ENCODE assay signal across 24 mouse cellular contexts in genomic region chr3:89190436-89190835, GRCm38 (mm10). TPM values are rescaled to one million over a fixed set of nuclear protein-coding genes. Genes with fewer than 3 reads are reported as not detected.
DNase-seq lines count a peak whose midpoint lies in the region; ATAC-seq and TF ChIP-seq lines count a peak whose summit lies in the region.
"Had no signal": no experiment of that assay in that cellular context is flagged by ENCODE, and none has a peak within 500 bp of the region (broad histone marks: within the 10 kb centered on the region; RNA-seq: fewer than 3 reads in every experiment).

No protein-coding gene starts in this region.

- no peaks in the 10 kb centered on the region for H3K27me3 ChIP-seq in small intestine, adult 2 months (ENCODE audit: control insufficient read depth, insufficient read depth, low read length)
- H3K27me3 ChIP-seq in forebrain, embryonic 11.5 days (ENCODE audit: control insufficient read depth, insufficient read depth, low read length), result no peaks in the 10 kb centered on the region
- H3K27me3 ChIP-seq in stomach, postnatal 0 days (ENCODE audit: control insufficient read depth, insufficient read depth, low read length), result no peaks in the 10 kb centered on the region
- H3K27me3 ChIP-seq: intestine, embryonic 15.5 days; limb, embryonic 13.5 days had no signal

- H3K4me1 ChIP-seq in small intestine, adult 2 months (ENCODE audit: control insufficient read depth, insufficient read depth, insufficient read length, low read length), result no peaks in the 10 kb centered on the region
- H3K4me1 ChIP-seq in forebrain, embryonic 11.5 days (replicated peaks; ENCODE audit: control insufficient read depth, insufficient read depth, low read length), result peaks cover 11% of the 10 kb centered on the region
- no peaks in the 10 kb centered on the region for H3K4me1 ChIP-seq in stomach, postnatal 0 days (replicated peaks; ENCODE audit: control insufficient read depth, insufficient read depth)

- TF ChIP-seq EP300 in stomach, postnatal 0 days (optimal IDR thresholded peaks at IDR 0.05), result no peak

- peak overlapping the region; percentile 61 for H3K27ac ChIP-seq in small intestine, adult 2 months (ENCODE audit: insufficient read depth, low read depth, low read length)
- H3K27ac ChIP-seq in forebrain, embryonic 11.5 days (ENCODE audit: low read depth, low read length), result no peak overlapping the region
- H3K27ac ChIP-seq in stomach, postnatal 0 days (replicated peaks), result no peak overlapping the region
- H3K27ac ChIP-seq: embryonic facial prominence, embryonic 10.5 days; heart, embryonic 10.5 days; intestine, embryonic 15.5 days; kidney, postnatal 0 days; layer of hippocampus, adult 2 months; limb, embryonic 13.5 days; liver, embryonic 15.5 days had no signal

- 66% methylated on average over 8 of the region's 8 CpGs for WGBS in small intestine, adult 2 months
- 90% methylated on average over 8 of the region's 8 CpGs for WGBS in forebrain, embryonic 11.5 days
- WGBS in stomach, postnatal 0 days, result 79% methylated on average over 8 of the region's 8 CpGs

- peak; percentile 46 to 65 for DNase-seq in spleen, postnatal 36 days (ENCODE audit: low spot score in 2 of 2)
- DNase-seq in spleen, postnatal 14 days (ENCODE audit: low spot score in 2 of 2), result no peak
- DNase-seq in induced T-regulatory cell, adult 2 months (ENCODE audit: low read depth), result peak; percentile 84
- DNase-seq in forebrain, embryonic 11.5 days (ENCODE audit: low spot score), result no peak
- no peak for DNase-seq in cerebellum, adult 8-10 months
- DNase-seq in stomach, postnatal 0 days (ENCODE audit: low spot score), result no peak
- DNase-seq in c-Kit-positive CD71-positive TER-119-positive erythroid progenitor cells, embryonic 14.5 days (ENCODE audit: low spot score), result no peak
- DNase-seq: adrenal gland, postnatal 36 days; cerebellum, postnatal 14 days; forebrain, postnatal 0 days; gastrocnemius, postnatal 10 days; heart, postnatal 4 days; lung, postnatal 14 days; midbrain, embryonic 14.5 days; right cerebral cortex, postnatal 4 days had no signal

- no peak overlapping the region for H3K4me2 ChIP-seq in forebrain, embryonic 11.5 days (ENCODE audit: low read depth, low read length, severe bottlenecking)
- H3K4me2 ChIP-seq in stomach, postnatal 0 days (replicated peaks; ENCODE audit: low read depth), result no peak overlapping the region
- H3K4me2 ChIP-seq: intestine, embryonic 15.5 days; limb, embryonic 13.5 days; liver, embryonic 15.5 days had no signal

- no peak overlapping the region for H3K9ac ChIP-seq in forebrain, embryonic 11.5 days (ENCODE audit: low read length)
- no peak overlapping the region for H3K9ac ChIP-seq in stomach, postnatal 0 days (ENCODE audit: low read length)
- H3K9ac ChIP-seq: forebrain, postnatal 0 days; intestine, embryonic 15.5 days; limb, embryonic 13.5 days; liver, embryonic 15.5 days had no signal

- no peaks in the 10 kb centered on the region for H3K9me3 ChIP-seq in forebrain, embryonic 11.5 days (ENCODE audit: control insufficient read depth, low read length)
- H3K9me3 ChIP-seq in stomach, postnatal 0 days (ENCODE audit: control insufficient read depth, low read length), result no peaks in the 10 kb centered on the region
- H3K9me3 ChIP-seq: embryonic facial prominence, embryonic 10.5 days; G1E; heart, embryonic 10.5 days; intestine, embryonic 15.5 days; limb, embryonic 13.5 days; liver, embryonic 15.5 days had no signal

- H3K36me3 ChIP-seq in small intestine, adult 2 months (ENCODE audit: control insufficient read depth, insufficient read depth, low read length), result no peaks in the 10 kb centered on the region
- H3K36me3 ChIP-seq in forebrain, embryonic 11.5 days (ENCODE audit: control insufficient read depth, insufficient read depth, low read length), result no peaks in the 10 kb centered on the region
- no peaks in the 10 kb centered on the region for H3K36me3 ChIP-seq in stomach, postnatal 0 days (ENCODE audit: control insufficient read depth, insufficient read depth, low read length)
- H3K36me3 ChIP-seq: intestine, embryonic 15.5 days; liver, embryonic 15.5 days had no signal

- ATAC-seq in forebrain, embryonic 11.5 days (replicated peaks; ENCODE audit: low FRiP score), result no peak
- ATAC-seq in stomach, postnatal 0 days (ENCODE audit: low FRiP score, low TSS enrichment), result no peak
- ATAC-seq: forebrain, postnatal 0 days; intestine, embryonic 15.5 days had no signal

- no peak for TF ChIP-seq CTCF in small intestine, adult 2 months (IDR thresholded peaks at IDR 0.05; ENCODE audit: extremely low read depth, insufficient read length, insufficient replicate concordance, low read depth, low read length)
- no peak for TF ChIP-seq CTCF in stomach, postnatal 0 days (IDR thresholded peaks at IDR 0.05; ENCODE audit: low read depth)

- TF ChIP-seq POLR2A in small intestine, adult 2 months (IDR thresholded peaks at IDR 0.05; ENCODE audit: low read depth, low read length), result no peak

- H3K4me3 ChIP-seq in small intestine, adult 2 months (ENCODE audit: low read depth, low read length), result no peak overlapping the region
- no peak overlapping the region for H3K4me3 ChIP-seq in forebrain, embryonic 11.5 days (ENCODE audit: low read depth, low read length)
- no peak overlapping the region for H3K4me3 ChIP-seq in stomach, postnatal 0 days (ENCODE audit: low read depth, low read length)
- H3K4me3 ChIP-seq: embryonic facial prominence, embryonic 10.5 days; heart, embryonic 10.5 days; intestine, embryonic 15.5 days; layer of hippocampus, adult 2 months; limb, embryonic 13.5 days; liver, embryonic 15.5 days had no signal

RNA-seq across cellular contexts. Expression of gene Fam189b, which starts 7.5 kb away (rescaled TPM):
- 14.0 and 19.4 TPM in 2 replicates for polyA plus RNA-seq in small intestine, adult 2 months (2012; rRNA removed)
- 26.3 and 27.8 TPM in 2 replicates for polyA plus RNA-seq in forebrain, embryonic 11.5 days (2014; fragmentation: Nextera tagmentation; extraction: Ambion mirVana)
- 7.5 and 9.1 TPM in 2 replicates for polyA plus RNA-seq in stomach, postnatal 0 days (2015; fragmentation: Nextera tagmentation; extraction: Ambion mirVana)

RNA-seq across cellular contexts. Expression of gene Gba, which starts 12.3 kb away (rescaled TPM):
- 37.1 and 70.6 TPM in 2 replicates for polyA plus RNA-seq in small intestine, adult 2 months (2012; rRNA removed)
- polyA plus RNA-seq in forebrain, embryonic 11.5 days (2014; fragmentation: Nextera tagmentation; extraction: Ambion mirVana), result 32.4 and 37.7 TPM in 2 replicates
- 98.5 and 112 TPM in 2 replicates for polyA plus RNA-seq in stomach, postnatal 0 days (2015; fragmentation: Nextera tagmentation; extraction: Ambion mirVana)

RNA-seq across cellular contexts. Expression of gene Scamp3, which starts 13.2 kb away (rescaled TPM):
- 57.0 and 96.1 TPM in 2 replicates for polyA plus RNA-seq in small intestine, adult 2 months (2012; rRNA removed)
- 92.5 and 107 TPM in 2 replicates for polyA plus RNA-seq in forebrain, embryonic 11.5 days (2014; fragmentation: Nextera tagmentation; extraction: Ambion mirVana)
- polyA plus RNA-seq in stomach, postnatal 0 days (2015; fragmentation: Nextera tagmentation; extraction: Ambion mirVana), result 65.4 and 66.3 TPM in 2 replicates

RNA-seq across cellular contexts. Expression of gene Thbs3, which starts 24.5 kb away (rescaled TPM):
- polyA plus RNA-seq in small intestine, adult 2 months (2012; rRNA removed), result 10.5 and 16.0 TPM in 2 replicates
- polyA plus RNA-seq in forebrain, embryonic 11.5 days (2014; fragmentation: Nextera tagmentation; extraction: Ambion mirVana), result 63.3 and 69.9 TPM in 2 replicates
- polyA plus RNA-seq in stomach, postnatal 0 days (2015; fragmentation: Nextera tagmentation; extraction: Ambion mirVana), result 25.5 and 31.1 TPM in 2 replicates

RNA-seq across cellular contexts. Expression of gene Clk2, which starts 25.8 kb away (rescaled TPM):
- polyA plus RNA-seq in small intestine, adult 2 months (2012; rRNA removed), result 20.6 and 27.7 TPM in 2 replicates
- polyA plus RNA-seq in forebrain, embryonic 11.5 days (2014; fragmentation: Nextera tagmentation; extraction: Ambion mirVana), result 34.7 and 40.8 TPM in 2 replicates
- 10.2 and 11.3 TPM in 2 replicates for polyA plus RNA-seq in stomach, postnatal 0 days (2015; fragmentation: Nextera tagmentation; extraction: Ambion mirVana)

Comparison
In these comparisons a context has a peak if more than half of its experiments do, and no peak if none do; other contexts are left out.
1. DNase-seq: peak in spleen, postnatal 36 days (2 of 2) and induced T-regulatory cell, adult 2 months (single experiment); none in spleen, postnatal 14 days (0 of 2), forebrain, embryonic 11.5 days (single experiment), cerebellum, adult 8-10 months (single experiment), stomach, postnatal 0 days (single experiment) and c-Kit-positive CD71-positive TER-119-positive erythroid progenitor cells, embryonic 14.5 days (single experiment).